Mouse (Mus musculus): Measurements from ENCODE around the gene Ndfip2. TPM values are rescaled to one million over a fixed set of nuclear protein-coding genes. Genes with fewer than 3 reads are reported as not detected.

Ndfip2 gene
- polyA plus RNA-seq, 1 experiment: 42.9 TPM

DNA sequence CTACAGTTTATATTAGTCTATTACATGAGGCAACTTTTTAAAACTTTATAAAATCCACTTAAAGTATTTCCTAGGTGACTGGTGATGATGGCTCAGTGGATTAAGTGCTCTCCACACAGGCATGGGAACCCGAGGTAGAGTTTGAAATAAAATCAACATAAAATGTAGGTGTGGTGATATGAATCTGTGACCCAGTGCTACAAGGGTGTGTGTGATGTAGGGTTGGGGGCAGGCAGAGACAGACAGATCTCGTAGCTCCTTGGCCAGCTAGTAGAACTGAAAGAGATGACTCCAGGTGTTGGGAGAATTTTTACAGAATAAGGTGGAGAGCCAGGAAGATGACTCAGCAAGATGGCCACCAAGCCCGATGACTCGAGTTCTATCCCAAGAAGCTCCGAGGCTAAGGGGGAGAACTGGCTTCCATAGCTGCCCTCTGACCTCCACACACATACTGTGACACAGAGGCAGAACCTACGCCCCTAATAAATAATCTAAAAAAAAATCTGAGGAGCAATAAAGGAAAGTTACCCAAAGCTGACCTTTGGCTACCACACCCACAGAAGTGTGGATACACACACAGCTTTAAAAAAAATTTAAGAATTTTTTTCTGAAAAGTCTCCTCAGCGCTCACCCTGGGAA lies 14.4 kb upstream of the Ndfip2 start:
- no peaks in the 10 kb centered on the region for H3K4me1 ChIP-seq (ENCODE audit: control insufficient read depth, insufficient read depth, low read length)
- no peak overlapping the region for H3K4me3 ChIP-seq (replicated peaks; ENCODE audit: extremely low read depth, low read depth, low read length)
- no peak for DNase-seq
- TF ChIP-seq POLR2A (IDR thresholded peaks at IDR 0.05; ENCODE audit: borderline replicate concordance, extremely low read depth, low read depth, low read length) (no peak), CTCF (IDR thresholded peaks at IDR 0.05; ENCODE audit: insufficient read depth, low read length) (no peak)
- 75% methylated on average over 7 of the region's 7 CpGs for WGBS

DNA sequence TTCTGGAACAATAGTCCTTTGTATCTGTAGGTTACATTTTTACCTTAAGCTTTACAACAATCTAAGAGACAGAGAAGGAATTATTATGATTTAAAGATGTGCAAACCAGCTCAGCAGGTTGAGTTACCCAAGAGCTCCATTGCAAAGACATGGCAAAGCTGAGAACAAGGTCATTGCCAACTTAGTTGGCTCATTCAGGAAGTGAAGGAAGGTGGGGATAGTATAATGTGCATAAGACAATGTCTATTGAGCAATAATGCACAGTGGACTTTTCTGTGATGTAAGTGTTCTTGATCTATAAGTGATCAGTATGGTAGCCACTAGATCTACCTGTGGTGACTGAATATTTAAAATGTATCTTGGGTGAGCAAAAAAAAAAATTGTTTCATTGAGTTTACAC lies 7.3 kb upstream of the Ndfip2 start:
- Histone ChIP-seq H3K4me3 (replicated peaks; ENCODE audit: extremely low read depth, low read depth, low read length) (no peak overlapping the region), H3K4me1 (ENCODE audit: control insufficient read depth, insufficient read depth, low read length) (no peaks in the 10 kb centered on the region)
- no peak for TF ChIP-seq POLR2A (IDR thresholded peaks at IDR 0.05; ENCODE audit: borderline replicate concordance, extremely low read depth, low read depth, low read length)
- no peak for TF ChIP-seq CTCF (IDR thresholded peaks at IDR 0.05; ENCODE audit: insufficient read depth, low read length)
- no peak for DNase-seq

DNA sequence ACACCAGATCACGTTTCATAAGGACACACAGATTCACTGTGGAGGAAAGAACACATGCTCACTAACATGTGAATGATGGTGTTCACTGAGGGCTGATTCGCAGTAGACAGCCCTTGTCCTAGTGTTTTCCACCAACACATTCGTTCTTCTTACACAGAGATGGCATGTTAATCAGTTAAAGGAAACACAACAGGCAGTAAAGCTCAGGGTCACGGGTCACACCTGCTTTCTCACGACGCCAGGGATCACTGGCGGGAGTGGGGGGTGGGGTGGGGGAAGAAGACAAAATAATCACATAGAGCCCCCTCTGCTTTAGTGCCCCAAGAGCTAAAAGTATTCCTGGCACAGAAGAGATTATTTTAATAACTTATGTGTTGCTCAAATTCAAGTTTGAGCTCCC lies 5.1 kb upstream of the Ndfip2 start:
- Histone ChIP-seq H3K4me1 (ENCODE audit: control insufficient read depth, insufficient read depth, low read length) (no peaks in the 10 kb centered on the region), H3K4me3 (replicated peaks; ENCODE audit: extremely low read depth, low read depth, low read length) (no peak overlapping the region)
- DNase-seq: no peak
- 38% methylated on average over 7 of the region's 7 CpGs for WGBS
- no peak for TF ChIP-seq CTCF (IDR thresholded peaks at IDR 0.05; ENCODE audit: insufficient read depth, low read length)
- no peak for TF ChIP-seq POLR2A (IDR thresholded peaks at IDR 0.05; ENCODE audit: borderline replicate concordance, extremely low read depth, low read depth, low read length)

DNA sequence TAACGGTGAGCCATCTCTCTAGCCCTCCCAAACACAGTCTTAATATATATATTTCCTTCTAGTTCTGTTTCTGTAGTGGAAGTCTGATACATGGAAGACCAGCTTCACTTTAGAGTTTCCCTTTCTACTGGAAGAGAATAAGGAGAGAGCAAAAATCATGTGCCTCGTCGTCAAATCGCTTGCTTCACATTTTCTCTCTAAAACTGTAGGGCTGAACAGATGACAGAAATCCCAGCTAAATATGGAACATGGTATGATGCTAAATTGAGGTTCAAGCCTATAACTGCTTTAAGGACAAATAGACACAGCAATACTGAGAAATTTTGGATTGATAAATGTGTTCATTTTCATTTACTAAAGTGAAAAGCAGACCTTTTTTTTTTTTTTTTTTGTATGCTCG lies 4.0 kb upstream of the Ndfip2 start:
- Histone ChIP-seq H3K4me1 (ENCODE audit: control insufficient read depth, insufficient read depth, low read length) (no peaks in the 10 kb centered on the region), H3K4me3 (replicated peaks; ENCODE audit: extremely low read depth, low read depth, low read length) (no peak overlapping the region)
- DNase-seq: no peak
- 85% methylated on average over 5 of the region's 5 CpGs for WGBS
- no peak for TF ChIP-seq CTCF (IDR thresholded peaks at IDR 0.05; ENCODE audit: insufficient read depth, low read length)

DNA sequence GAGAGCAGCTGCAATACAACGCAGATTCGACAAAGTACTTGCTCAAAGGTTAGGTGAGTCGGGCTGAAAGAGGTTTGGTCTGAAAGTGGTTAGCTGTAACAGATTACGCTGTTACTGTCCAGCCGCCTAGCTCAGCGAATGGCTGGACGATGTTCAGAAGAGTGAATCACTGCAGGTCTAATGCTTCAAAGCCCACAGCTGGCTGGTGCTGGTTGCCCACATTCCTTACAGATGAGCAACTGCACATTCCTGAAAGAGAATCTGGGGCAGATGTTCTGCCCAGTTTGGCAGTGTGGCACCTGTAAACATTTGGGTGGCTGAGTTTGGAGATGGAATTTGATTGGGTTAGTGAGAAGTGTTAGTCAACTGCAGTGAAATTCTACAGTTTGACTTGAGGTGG lies 2.8 kb upstream of the Ndfip2 start:
- H3K4me3 ChIP-seq (replicated peaks; ENCODE audit: extremely low read depth, low read depth, low read length): no peak overlapping the region
- no peak for TF ChIP-seq POLR2A (IDR thresholded peaks at IDR 0.05; ENCODE audit: borderline replicate concordance, extremely low read depth, low read depth, low read length)
- TF ChIP-seq CTCF (IDR thresholded peaks at IDR 0.05; ENCODE audit: insufficient read depth, low read length): no peak
- H3K4me1 ChIP-seq (ENCODE audit: control insufficient read depth, insufficient read depth, low read length): no peaks in the 10 kb centered on the region; the same call in 1 of the 2 replicates
- WGBS: 82% methylated on average over 7 of the region's 7 CpGs
- no peak for DNase-seq

DNA sequence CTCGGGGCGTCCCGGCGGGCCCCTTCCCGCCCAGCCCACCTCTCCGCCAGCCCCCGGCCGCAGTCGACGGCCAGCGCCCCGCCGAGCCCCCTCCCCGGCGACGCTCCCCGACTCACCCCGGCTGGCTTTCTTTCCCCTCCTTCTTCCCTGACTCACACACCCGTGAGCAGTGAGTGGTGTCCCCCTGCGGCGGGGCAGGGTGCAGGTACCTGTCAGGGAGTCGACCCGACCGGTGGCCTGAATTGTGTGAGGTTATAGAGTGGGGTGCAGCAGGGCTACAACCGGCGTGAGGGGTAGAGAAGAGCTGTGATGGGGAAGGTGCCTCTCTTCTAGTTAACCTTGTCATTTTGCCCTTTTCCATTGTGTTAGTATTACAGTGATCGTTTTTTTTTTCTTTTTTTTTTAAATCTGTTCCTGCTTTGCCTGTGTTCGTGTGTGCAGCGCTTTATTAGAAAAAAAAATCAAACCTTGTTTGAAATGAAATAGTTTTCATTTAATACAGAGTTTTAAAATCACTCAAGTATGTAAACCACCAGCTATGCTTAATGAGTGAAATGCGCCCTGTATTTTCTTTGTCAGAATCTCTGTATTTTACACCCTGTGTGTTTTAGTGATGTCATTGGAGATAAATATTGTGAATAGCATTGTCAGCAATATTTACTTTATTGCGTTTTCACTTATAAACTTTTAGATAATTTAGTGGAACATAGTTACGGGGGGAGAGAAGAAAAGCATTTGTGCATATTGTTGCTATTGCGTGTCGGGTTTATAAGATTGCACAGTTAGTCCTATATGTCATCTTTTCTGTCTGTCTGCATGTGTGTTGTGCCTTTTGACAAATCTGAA lies 885 bp downstream of the Ndfip2 start:
- DNase-seq: peak; percentile 55
- no peak for TF ChIP-seq CTCF (IDR thresholded peaks at IDR 0.05; ENCODE audit: insufficient read depth, low read length)
- TF ChIP-seq POLR2A (IDR thresholded peaks at IDR 0.05; ENCODE audit: borderline replicate concordance, extremely low read depth, low read depth, low read length): no peak
- 7% methylated on average over 30 of the region's 34 CpGs for WGBS
- peaks cover 2% of the 10 kb centered on the region for H3K4me1 ChIP-seq (ENCODE audit: control insufficient read depth, insufficient read depth, low read length)
- peak overlapping the region; percentile 73 for H3K4me3 ChIP-seq (replicated peaks; ENCODE audit: extremely low read depth, low read depth, low read length)

DNA sequence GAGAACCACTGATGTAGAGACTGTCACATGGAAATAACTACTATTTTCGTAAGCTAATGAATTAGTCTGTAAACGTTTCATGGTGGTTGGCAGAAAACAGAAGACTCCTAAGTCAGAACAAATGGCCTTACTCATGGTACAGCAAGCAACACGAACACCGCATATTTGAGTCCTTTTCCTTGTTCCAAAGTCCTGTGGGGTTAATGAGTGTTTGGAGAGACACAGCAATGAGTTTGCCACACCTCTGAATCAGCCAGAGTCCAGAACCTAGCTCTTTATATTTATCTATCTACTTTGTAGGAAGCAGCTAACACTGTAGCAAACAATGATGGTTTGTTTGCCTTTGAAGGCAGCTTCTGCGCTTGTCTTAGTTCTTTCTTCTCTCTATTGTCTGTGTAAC lies 4.5 kb downstream of the Ndfip2 start:
- H3K4me3 ChIP-seq (replicated peaks; ENCODE audit: extremely low read depth, low read depth, low read length): no peak overlapping the region
- 50% methylated on average over 5 of the region's 5 CpGs for WGBS
- TF ChIP-seq POLR2A (IDR thresholded peaks at IDR 0.05; ENCODE audit: borderline replicate concordance, extremely low read depth, low read depth, low read length): no peak
- no peak for TF ChIP-seq CTCF (IDR thresholded peaks at IDR 0.05; ENCODE audit: insufficient read depth, low read length)
- DNase-seq: no peak
- peaks cover 2% of the 10 kb centered on the region for H3K4me1 ChIP-seq (ENCODE audit: control insufficient read depth, insufficient read depth, low read length)

DNA sequence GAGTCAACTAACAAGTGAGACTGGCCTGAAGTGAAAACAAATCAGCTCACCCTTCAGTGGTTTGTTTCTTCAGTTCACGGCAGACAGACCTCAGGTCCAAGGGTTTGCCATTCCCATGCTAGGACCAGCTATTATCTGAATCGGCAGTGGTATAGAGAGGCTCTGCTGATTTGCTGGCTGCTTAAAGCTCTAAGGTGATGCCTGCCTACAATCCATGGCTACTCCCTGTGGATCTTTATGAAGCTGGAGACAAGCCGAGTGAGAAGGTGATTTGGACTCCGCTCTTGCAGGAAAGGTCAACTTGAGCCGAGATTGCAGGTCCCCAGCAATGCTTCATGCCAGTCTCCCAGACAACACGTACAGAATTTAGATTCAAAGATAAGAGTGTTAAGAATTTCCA lies 8.7 kb downstream of the Ndfip2 start:
- WGBS: 60% methylated on average over 6 of the region's 6 CpGs
- DNase-seq: no peak
- Histone ChIP-seq H3K4me1 (ENCODE audit: control insufficient read depth, insufficient read depth, low read length) (peaks cover 2% of the 10 kb centered on the region; the same call in 1 of the 2 replicates), H3K4me3 (replicated peaks; ENCODE audit: extremely low read depth, low read depth, low read length) (no peak overlapping the region)
- TF ChIP-seq CTCF (IDR thresholded peaks at IDR 0.05; ENCODE audit: insufficient read depth, low read length): no peak
- no peak for TF ChIP-seq POLR2A (IDR thresholded peaks at IDR 0.05; ENCODE audit: borderline replicate concordance, extremely low read depth, low read depth, low read length)

DNA sequence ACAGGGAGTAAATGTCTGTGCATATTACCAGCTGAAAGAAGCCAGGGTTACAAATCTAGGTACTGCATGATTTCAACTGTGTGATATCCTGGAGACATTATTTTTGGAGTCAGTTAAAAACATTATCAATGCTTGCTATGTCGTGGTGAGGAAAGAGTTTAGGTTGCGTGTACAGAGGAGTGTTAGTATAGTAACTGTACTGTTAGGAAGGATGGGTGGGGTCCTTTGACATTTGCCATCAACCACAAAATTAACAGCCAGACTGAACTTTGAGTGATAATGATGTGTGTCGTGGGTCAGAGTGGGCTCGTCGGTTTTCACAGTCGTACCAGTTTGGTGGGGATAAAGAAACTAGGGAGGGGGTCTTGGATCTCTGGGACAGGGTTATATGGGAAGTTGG lies 13.7 kb downstream of the Ndfip2 start:
- no peak for DNase-seq
- no peak overlapping the region for H3K4me3 ChIP-seq (replicated peaks; ENCODE audit: extremely low read depth, low read depth, low read length)
- WGBS: 48% methylated on average over 6 of the region's 6 CpGs
- TF ChIP-seq POLR2A (IDR thresholded peaks at IDR 0.05; ENCODE audit: borderline replicate concordance, extremely low read depth, low read depth, low read length) (no peak), CTCF (IDR thresholded peaks at IDR 0.05; ENCODE audit: insufficient read depth, low read length) (no peak)
- H3K4me1 ChIP-seq (ENCODE audit: control insufficient read depth, insufficient read depth, low read length): peaks cover 7% of the 10 kb centered on the region; the same call in 1 of the 2 replicates

DNA sequence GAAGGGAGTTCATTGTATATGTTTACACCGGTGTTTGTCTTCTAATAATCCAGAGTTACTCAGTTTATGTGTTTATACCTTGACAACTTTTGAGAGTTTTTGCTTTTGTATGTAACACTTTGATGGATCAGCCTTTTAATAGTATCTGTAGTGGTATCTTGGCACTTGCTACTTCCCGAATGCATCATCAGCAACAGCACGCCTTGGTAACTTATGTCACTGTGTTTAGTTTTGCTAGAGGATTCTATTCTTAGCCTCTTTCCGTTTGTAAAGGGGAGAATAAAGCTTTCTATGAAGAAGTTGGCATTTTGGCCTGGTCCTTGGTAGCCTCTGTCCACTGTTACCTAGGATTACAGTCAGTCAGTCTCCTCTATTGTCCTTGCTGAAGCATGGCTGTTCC lies 14.2 kb downstream of the Ndfip2 start:
- 38% methylated on average over 4 of the region's 4 CpGs for WGBS
- TF ChIP-seq POLR2A (IDR thresholded peaks at IDR 0.05; ENCODE audit: borderline replicate concordance, extremely low read depth, low read depth, low read length): no peak
- TF ChIP-seq CTCF (IDR thresholded peaks at IDR 0.05; ENCODE audit: insufficient read depth, low read length): no peak
- no peak for DNase-seq

More for the DNA sequence above, 14.2 kb downstream of the Ndfip2 start:
- H3K4me3 ChIP-seq (replicated peaks; ENCODE audit: extremely low read depth, low read depth, low read length): no peak overlapping the region
- peaks cover 7% of the 10 kb centered on the region; the same call in 1 of the 2 replicates for H3K4me1 ChIP-seq (ENCODE audit: control insufficient read depth, insufficient read depth, low read length)

Measured in lung, adult 2 months (tissue).